Mouse (Mus musculus) limb, embryonic 10.5 days (tissue): Measurements from ENCODE around the gene Pam16. TPM values are rescaled to one million over a fixed set of nuclear protein-coding genes. Genes with fewer than 3 reads are reported as not detected.

Source experiments
- DNase-seq: peaks from one replicate; pipeline ENCODE4 v3.0.0-alpha.2; 2017; ENCODE audit warnings: low spot score
- H3K27ac ChIP-seq: fragments of 300-500 bp; sonication (generic); 2 replicates; pipeline ENCODE4 v1.5.1; 2016; ENCODE audit warnings: mild to moderate bottlenecking
- H3K27me3 ChIP-seq: fragments of 300-500 bp; sonication (generic); 2 replicates; pipeline ENCODE4 v1.6.1; 2016; ENCODE audit warnings: low read depth, mild to moderate bottlenecking; ENCODE audit not compliant: poor library complexity, severe bottlenecking
- H3K36me3 ChIP-seq: fragments of 300-500 bp; sonication (generic); 2 replicates; pipeline ENCODE4 v1.6.1; 2016; ENCODE audit warnings: mild to moderate bottlenecking, moderate library complexity
- H3K4me1 ChIP-seq: fragments of 300-500 bp; sonication (generic); 2 replicates; pipeline ENCODE4 v1.6.1; 2016
- H3K4me3 ChIP-seq: fragments of 300-500 bp; sonication (generic); 2 replicates; pipeline ENCODE4 v1.5.1; 2016; ENCODE audit warnings: mild to moderate bottlenecking, moderate library complexity
- H3K9me3 ChIP-seq: fragments of 300-500 bp; sonication (generic); replicated peaks from 2 replicates; pipeline ENCODE4 v1.6.1; 2016; ENCODE audit warnings: mild to moderate bottlenecking
- WGBS: fragments of 180-500 bp; shearing (Covaris S2); methylation state at CpG from one replicate; pipeline ENCODE4 v1.1.7; 2016; 5-methylcytosine and 5-hydroxymethylcytosine counted together
- polyA plus RNA-seq: library from polyadenylated mRNA; unstranded; fragments of >200 nt; fragmentation: Nextera tagmentation; extraction: Ambion mirVana; gene quantifications from 2 replicates; pipeline ENCODE4 v1.2.1, GENCODE M21; 2016

Gene Pam16
- polyA plus RNA-seq, 1 experiment from 2014 or later: 108 TPM

- Histone ChIP-seq H3K4me3 (no peak overlapping the region), H3K27me3 (no peaks in the 10 kb centered on the region), H3K36me3 (no peaks in the 10 kb centered on the region), H3K9me3 (no peaks in the 10 kb centered on the region), H3K4me1 (peaks cover 17% of the 10 kb centered on the region), H3K27ac (no peak overlapping the region)
- DNase-seq: no peak
- 54% methylated on average over 2 of the region's 2 CpGs for WGBS
Measured at GRCm38 (mm10) chr16:4576038-4576437, 48.8 kb downstream of the Pam16 start.

- Histone ChIP-seq H3K36me3 (no peaks in the 10 kb centered on the region), H3K9me3 (no peaks in the 10 kb centered on the region), H3K4me1 (peaks cover 20% of the 10 kb centered on the region), H3K27me3 (no peaks in the 10 kb centered on the region), H3K27ac (peak overlapping the region; percentile 68), H3K4me3 (no peak overlapping the region)
- peak; percentile 46 for DNase-seq
- 49% methylated on average over 4 of the region's 4 CpGs for WGBS
Measured at GRCm38 (mm10) chr16:4570737-4571136, 54.1 kb downstream of the Pam16 start.

- Histone ChIP-seq H3K9me3 (no peaks in the 10 kb centered on the region), H3K27ac (peak overlapping the region; percentile 67; the same call in 1 of the 2 replicates), H3K27me3 (no peaks in the 10 kb centered on the region), H3K36me3 (no peaks in the 10 kb centered on the region), H3K4me1 (peaks cover 20% of the 10 kb centered on the region), H3K4me3 (no peak overlapping the region)
- WGBS: 17% methylated on average over 4 of the region's 4 CpGs
- peak; percentile 91 for DNase-seq
Measured at GRCm38 (mm10) chr16:4567912-4568311, 56.9 kb downstream of the Pam16 start.

Other genes with a start within 250 kb of the Pam16 start
- 0.26 and 0.41 TPM in 2 replicates for gene Adcy9, start 204.5 kb downstream of the Pam16 start, polyA plus RNA-seq
- gene Srl, start 83.2 kb downstream of the Pam16 start, polyA plus RNA-seq: 29.4 and 34.3 TPM in 2 replicates
- gene Tfap4, start 65.1 kb downstream of the Pam16 start, polyA plus RNA-seq: 41.4 and 48.5 TPM in 2 replicates
- gene Glis2, start 30.3 kb downstream of the Pam16 start, polyA plus RNA-seq: 27.0 and 30.7 TPM in 2 replicates
- 22.5 and 28.3 TPM in 2 replicates for gene Vasn, start 15.0 kb upstream of the Pam16 start, polyA plus RNA-seq
- gene Dnaja3, start 15.0 kb upstream of the Pam16 start, polyA plus RNA-seq: 64.1 and 70.2 TPM in 2 replicates
- gene Coro7, start 54.8 kb upstream of the Pam16 start, polyA plus RNA-seq: 21.8 and 22.9 TPM in 2 replicates
- gene Nmral1, start 94.4 kb upstream of the Pam16 start, polyA plus RNA-seq: 264 and 277 TPM in 2 replicates
- 93.7 and 101 TPM in 2 replicates for gene Hmox2, start 101.4 kb upstream of the Pam16 start, polyA plus RNA-seq
- gene Cdip1, start 165.3 kb upstream of the Pam16 start, polyA plus RNA-seq: 112 TPM in 2 replicates
- gene 4930562C15Rik, start 210.4 kb upstream of the Pam16 start, polyA plus RNA-seq: 0.40 and 0.71 TPM in 2 replicates